Mouse (Mus musculus): Measurements from ENCODE around the gene Vav3. TPM values are rescaled to one million over a fixed set of nuclear protein-coding genes. Genes with fewer than 3 reads are reported as not detected.

Gene Vav3
- 10 to 100 TPM; 65.4 to 77.9 TPM for total RNA-seq (2023)

GRCm38 (mm10) chr3:109340274-109341070 lies at the start of gene Vav3:
TSS of gene Vav3 (plus strand) at chr3:109340653.

Other genes starting within 250 kb of the Vav3 start
- gene Slc25a24, start 217.5 kb upstream of the Vav3 start, total RNA-seq (2023), result 10 to 100 TPM; 65.3 to 77.7 TPM

Data from neutrophil, adult 83 days (primary cell).